Mouse (Mus musculus) c-Kit-positive CD71-positive TER-119-negative erythroid progenitor cells, embryonic 14.5 days (primary cell): ENCODE results near the gene Plk5.
A peak's percentile ranks its signal among the peaks of the same experiment; 100 is the strongest.

Experiments used
- DNase-seq: peaks from one replicate; pipeline ENCODE4 v3.0.0-alpha.2; 2013; ENCODE audit warnings: low read depth

The Plk5 gene

GRCm38 (mm10) chr10:80356001-80356682 lies at the start of gene Plk5:
Gene Plk5 (plus strand): TSS chr10:80356459.
- DNase-seq, result no peak

- DNase-seq, result no peak
These were observed 44.7 kb upstream of the Plk5 start for GRCm38 (mm10) chr10:80311560-80311959.

GRCm38 (mm10) chr10:80312586-80313504 lies 43.4 kb upstream of the Plk5 start:
- DNase-seq, result no peak

GRCm38 (mm10) chr10:80313627-80314201 lies 42.5 kb upstream of the Plk5 start:
- DNase-seq, result no peak

GRCm38 (mm10) chr10:80314494-80315001 lies 41.7 kb upstream of the Plk5 start:
- DNase-seq, result no peak

GRCm38 (mm10) chr10:80315315-80315714 lies 40.9 kb upstream of the Plk5 start:
- DNase-seq, result no peak

GRCm38 (mm10) chr10:80316359-80316781 lies 39.9 kb upstream of the Plk5 start:
- DNase-seq, result no peak

GRCm38 (mm10) chr10:80317011-80317410 lies 39.2 kb upstream of the Plk5 start:
- DNase-seq, result no peak

GRCm38 (mm10) chr10:80320340-80320760 lies 35.9 kb upstream of the Plk5 start, which contains the start of gene 2310011J03Rik:
Gene 2310011J03Rik (minus strand): TSS chr10:80320537.
- DNase-seq, result peak; percentile 93

- DNase-seq, result no peak
These were observed 35.1 kb upstream of the Plk5 start for GRCm38 (mm10) chr10:80321014-80321669.

- no peak for DNase-seq
These were observed 34.3 kb upstream of the Plk5 start for GRCm38 (mm10) chr10:80321670-80322581.

- no peak for DNase-seq
These were observed 33.4 kb upstream of the Plk5 start for GRCm38 (mm10) chr10:80322811-80323211.

GRCm38 (mm10) chr10:80323261-80324119 lies 32.8 kb upstream of the Plk5 start:
- no peak for DNase-seq

GRCm38 (mm10) chr10:80324120-80325037 lies 31.9 kb upstream of the Plk5 start:
- no peak for DNase-seq

GRCm38 (mm10) chr10:80325045-80325444 lies 31.2 kb upstream of the Plk5 start:
- DNase-seq, result no peak

GRCm38 (mm10) chr10:80329273-80330081 lies 26.8 kb upstream of the Plk5 start, which contains the start of the genes Pcsk4 and Reep6:
Gene Pcsk4 (minus strand): TSS chr10:80329498.
Gene Reep6 (plus strand): TSS chr10:80329953.
- peak; percentile 98 for DNase-seq

GRCm38 (mm10) chr10:80330084-80330483 lies 26.2 kb upstream of the Plk5 start:
- no peak for DNase-seq

GRCm38 (mm10) chr10:80330888-80331287 lies 25.4 kb upstream of the Plk5 start:
- DNase-seq, result no peak
